8 mouse cellular contexts compared by ENCODE assay signal in genomic region chr5:114567075-114567517, GRCm38 (mm10). TPM values are rescaled to one million over a fixed set of nuclear protein-coding genes. Genes with fewer than 3 reads are reported as not detected.
A peak's percentile ranks its signal among the peaks of the same experiment; 100 is the strongest.
DNase-seq lines count a peak whose midpoint lies in the region; ATAC-seq and TF ChIP-seq lines count a peak whose summit lies in the region.

No protein-coding gene starts in this region.

- peak; percentile 88 for DNase-seq in G1E (ENCODE audit: low spot score)
- DNase-seq in cerebellum, adult 11-12 months: peak; percentile 97
- peak; percentile 99 for DNase-seq in forebrain, postnatal 0 days
- DNase-seq in heart, postnatal 36 days: peak; percentile 93 to 94
- peak; percentile 91 to 96 for DNase-seq in layer of hippocampus, adult 18-20 months (ENCODE audit: low spot score in 2 of 2)
- DNase-seq in lung, adult 18-20 months: peak; percentile 95 to 96
- peak; percentile 97 for DNase-seq in testis, postnatal 10 days (ENCODE audit: low spot score)

- peak overlapping the region; percentile 81 for H3K27ac ChIP-seq in forebrain, postnatal 0 days (ENCODE audit: low read depth, low read length)
- peak overlapping the region; percentile 89 for H3K27ac ChIP-seq in neural tube, embryonic 15.5 days (replicated peaks)

- H3K4me1 ChIP-seq in G1E (ENCODE audit: insufficient read depth, low read depth, low read length): peaks cover 64% of the 10 kb centered on the region
- peaks cover 20% of the 10 kb centered on the region for H3K4me1 ChIP-seq in forebrain, postnatal 0 days (ENCODE audit: insufficient read depth)
- H3K4me1 ChIP-seq in neural tube, embryonic 15.5 days: peaks cover 44% of the 10 kb centered on the region

- peaks cover 6% of the 10 kb centered on the region for H3K36me3 ChIP-seq in G1E (replicated peaks)
- H3K36me3 ChIP-seq in forebrain, postnatal 0 days (ENCODE audit: insufficient read depth): no peaks in the 10 kb centered on the region
- H3K36me3 ChIP-seq in neural tube, embryonic 15.5 days: no peaks in the 10 kb centered on the region

- ATAC-seq in G1E (ENCODE audit: extremely low read depth, insufficient number of reproducible peaks, low FRiP score, poor library complexity, severe bottlenecking): peak; percentile 43; the same call in 1 of the 2 replicates
- peak; percentile 94 for ATAC-seq in forebrain, postnatal 0 days
- peak; percentile 92 for ATAC-seq in neural tube, embryonic 15.5 days (ENCODE audit: low FRiP score)

- peaks cover 39% of the 10 kb centered on the region for H3K9me3 ChIP-seq in G1E (replicated peaks)
- H3K9me3 ChIP-seq in forebrain, postnatal 0 days (ENCODE audit: low read length): no peaks in the 10 kb centered on the region
- no peaks in the 10 kb centered on the region for H3K9me3 ChIP-seq in neural tube, embryonic 15.5 days (replicated peaks)

- intact Hi-C loops in heart, postnatal 36 days (cut with DNase I): loop anchor here (2.0 kb wide), 1 partner anchor 42 kb away; no protein-coding TSS in a partner anchor

- peak overlapping the region; percentile 65 for H3K9ac ChIP-seq in forebrain, postnatal 0 days
- peak overlapping the region; percentile 75 for H3K9ac ChIP-seq in neural tube, embryonic 15.5 days (replicated peaks)

- H3K4me2 ChIP-seq in forebrain, postnatal 0 days (ENCODE audit: low read depth): peak overlapping the region; percentile 83
- H3K4me2 ChIP-seq in neural tube, embryonic 15.5 days: peak overlapping the region; percentile 88

- no peak for TF ChIP-seq CTCF in G1E (IDR thresholded peaks at IDR 0.05; ENCODE audit: low read depth, low read length)
- TF ChIP-seq CTCF in forebrain, postnatal 0 days (IDR thresholded peaks at IDR 0.05; ENCODE audit: low read depth): peak; percentile 40

- H3K4me3 ChIP-seq in G1E (ENCODE audit: low read depth, low read length): peak overlapping the region; percentile 77
- peak overlapping the region; percentile 76 for H3K4me3 ChIP-seq in forebrain, postnatal 0 days (ENCODE audit: low read depth, low read length)
- H3K4me3 ChIP-seq in neural tube, embryonic 15.5 days (replicated peaks): peak overlapping the region; percentile 93

- H3K27me3 ChIP-seq in G1E (ENCODE audit: insufficient read depth, low read length): peaks cover 27% of the 10 kb centered on the region
- H3K27me3 ChIP-seq in forebrain, postnatal 0 days (ENCODE audit: insufficient read depth, low read length): peaks cover 6% of the 10 kb centered on the region; the same call in 1 of the 2 replicates
- 0 out of 2 replicates have a peak, but pooled peaks cover 3% of the 10 kb centered on the region for H3K27me3 ChIP-seq in neural tube, embryonic 15.5 days (replicated peaks)

- 0% methylated on average over 52 of the region's 52 CpGs for WGBS in forebrain, postnatal 0 days
- WGBS in neural tube, embryonic 15.5 days: under 1% methylated on average over 52 of the region's 52 CpGs

RNA-seq across cellular contexts. Expression of gene Fam222a, which starts 0.7 kb away (rescaled TPM):
- 3.2 and 3.8 TPM in 2 replicates for total RNA-seq in G1E (2014; fragmentation: Nextera tagmentation)
- 0.12 and 0.71 TPM in 2 replicates for total RNA-seq in G1E (2017)
- polyA plus RNA-seq in G1E (2012): 6.9 and 7.3 TPM in 2 replicates
- 6.2 and 8.2 TPM in 2 replicates for total RNA-seq in forebrain, postnatal 0 days (2014; rRNA removed)
- 2.9 and 3.4 TPM in 2 replicates for polyA plus RNA-seq in forebrain, postnatal 0 days (2015; fragmentation: Nextera tagmentation; extraction: Ambion mirVana)
- 1 to 10 TPM; 1.6 to 1.9 TPM for total RNA-seq in heart, postnatal 36 days (2021)
- total RNA-seq in layer of hippocampus, adult 18-20 months (2021): 1 to 10 TPM; 5.2 to 5.3 TPM
- polyA plus RNA-seq in neural tube, embryonic 15.5 days (2015; fragmentation: Nextera tagmentation; extraction: Ambion mirVana): 4.7 and 5.3 TPM in 2 replicates

Comparison
In these comparisons a context has a peak if more than half of its experiments do, and no peak if none do; other contexts are left out.
1. Peak in every context shown above with its lines: DNase-seq, ATAC-seq, H3K4me3 ChIP-seq and H3K27ac ChIP-seq.
2. ATAC-seq: peak in every context shown above with its lines; median percentile 94 in forebrain, postnatal 0 days; 92 in neural tube, embryonic 15.5 days; 43 in G1E.